Mouse (Mus musculus) lung, adult 2 months (tissue): Measurements from ENCODE around the gene Hist2h2ac.

Experiments
- CTCF ChIP-seq: fragments of 200-500 bp; IDR thresholded peaks from 2 replicates; pipeline ENCODE4 v1.5.1; 2011; ENCODE audit warnings: mild to moderate bottlenecking, low read length, control low read depth; ENCODE audit not compliant: insufficient read depth
- POLR2A ChIP-seq: fragments of 200-500 bp; IDR thresholded peaks from 2 replicates; pipeline ENCODE4 v1.6.1; 2011; ENCODE audit warnings: low read depth, mild to moderate bottlenecking, control low read depth, low read length, borderline replicate concordance; ENCODE audit errors: extremely low read depth

- TF ChIP-seq CTCF (no peak), POLR2A (peak; percentile 97)
Observed at GRCm38 (mm10) chr3:96197129-96197749, 23.4 kb downstream of the Hist2h2ac start.
